In genomic region chr11:89092714-89093113, GRCm38 (mm10) we compare ENCODE assay signal across 10 mouse cellular contexts. TPM values are rescaled to one million over a fixed set of nuclear protein-coding genes. Genes with fewer than 3 reads are reported as not detected.
DNase-seq lines count a peak whose midpoint lies in the region; ATAC-seq lines count a peak whose summit lies in the region.
"Had no signal": no experiment of that assay in that cellular context is flagged by ENCODE, and none has a peak within 500 bp of the region (broad histone marks: within the 10 kb centered on the region; RNA-seq: fewer than 3 reads in every experiment).

No protein-coding gene starts in this region.

- WGBS in hindbrain, embryonic 14.5 days = 79% methylated on average over 9 of the region's 9 CpGs
- 86% methylated on average over 9 of the region's 9 CpGs for WGBS in forebrain, embryonic 10.5 days

- no peaks in the 10 kb centered on the region for H3K27me3 ChIP-seq in hindbrain, embryonic 14.5 days (ENCODE audit: control insufficient read depth, insufficient read depth, low read length)
- H3K27me3 ChIP-seq in forebrain, embryonic 10.5 days (ENCODE audit: poor library complexity, severe bottlenecking) = no peaks in the 10 kb centered on the region

- ATAC-seq in CD4-positive, CD25-positive, alpha-beta regulatory T cell, adult 4 months = peak; percentile 48
- peak; percentile 53 for ATAC-seq in monocyte, adult 5-6 weeks (replicated peaks; ENCODE audit: insufficient number of reproducible peaks, low FRiP score, low TSS enrichment, poor library complexity, severe bottlenecking)
- ATAC-seq in hindbrain, embryonic 14.5 days (ENCODE audit: low FRiP score) = no peak

- H3K4me1 ChIP-seq in hindbrain, embryonic 14.5 days (replicated peaks; ENCODE audit: control insufficient read depth, insufficient read depth, low read length) = no peaks in the 10 kb centered on the region
- H3K4me1 ChIP-seq in forebrain, embryonic 10.5 days = no peaks in the 10 kb centered on the region

- no peak overlapping the region for H3K4me3 ChIP-seq in hindbrain, embryonic 14.5 days (replicated peaks; ENCODE audit: low read length)
- H3K4me3 ChIP-seq in forebrain, embryonic 10.5 days = no peak overlapping the region
- H3K4me3 ChIP-seq: erythroblast, embryonic 14.5 days had no signal

- DNase-seq in gastrocnemius, adult 18-20 months (ENCODE audit: low spot score) = peak; percentile 31
- DNase-seq in gastrocnemius, postnatal 25 days = no peak
- DNase-seq in heart, postnatal 4 days = peak; percentile 50
- DNase-seq in hindbrain, embryonic 14.5 days (ENCODE audit: low spot score) = no peak
- DNase-seq in cerebellum, postnatal 36 days = no peak
- DNase-seq in forebrain, embryonic 10.5 days (ENCODE audit: extremely low spot score, low spot score) = no peak

- H3K36me3 ChIP-seq in hindbrain, embryonic 14.5 days (replicated peaks; ENCODE audit: control insufficient read depth, insufficient read depth) = no peaks in the 10 kb centered on the region
- H3K36me3 ChIP-seq in forebrain, embryonic 10.5 days (replicated peaks) = no peaks in the 10 kb centered on the region

- H3K27ac ChIP-seq in hindbrain, embryonic 14.5 days = no peak overlapping the region
- no peak overlapping the region for H3K27ac ChIP-seq in forebrain, embryonic 10.5 days

- H3K9me3 ChIP-seq in hindbrain, embryonic 14.5 days (ENCODE audit: control insufficient read depth, low read length) = no peaks in the 10 kb centered on the region
- H3K9me3 ChIP-seq in forebrain, embryonic 10.5 days = no peaks in the 10 kb centered on the region

- H3K4me2 ChIP-seq in hindbrain, embryonic 14.5 days (replicated peaks) = no peak overlapping the region

- H3K9ac ChIP-seq in hindbrain, embryonic 14.5 days = no peak overlapping the region

RNA-seq across cellular contexts. Expression of gene Gm525, which starts 19.1 kb away (rescaled TPM):
- total RNA-seq in gastrocnemius, adult 18-20 months (2021) = not detected
- not detected for total RNA-seq in gastrocnemius, postnatal 25 days (2021)
- not detected for polyA plus RNA-seq in CD4-positive, CD25-positive, alpha-beta regulatory T cell, adult 4 months (2017; shearing (Covaris generic))
- not detected for total RNA-seq in heart, postnatal 4 days (2021)
- not detected in 3 replicates for total RNA-seq in monocyte, adult 5-6 weeks (2017)
- polyA plus RNA-seq in hindbrain, embryonic 14.5 days (2014; fragmentation: Nextera tagmentation; extraction: Ambion mirVana) = not detected in 2 replicates
- polyA plus RNA-seq in forebrain, embryonic 10.5 days (2016; fragmentation: Nextera tagmentation; extraction: Ambion mirVana) = not detected in 2 replicates
- polyA plus RNA-seq: erythroblast, embryonic 14.5 days; limb, embryonic 11.5 days had no signal

RNA-seq across cellular contexts. Expression of gene Dgke, which starts 26.1 kb away (rescaled TPM):
- total RNA-seq in gastrocnemius, adult 18-20 months (2021) = 1 to 10 TPM; 2.7 to 3.0 TPM
- 1 to 10 TPM; 2.5 to 2.7 TPM for total RNA-seq in gastrocnemius, postnatal 25 days (2021)
- polyA plus RNA-seq in CD4-positive, CD25-positive, alpha-beta regulatory T cell, adult 4 months (2017; shearing (Covaris generic)) = 1 to 10 TPM; 4.6 to 7.3 TPM
- total RNA-seq in heart, postnatal 4 days (2021) = 10 to 100 TPM; 12.4 to 13.6 TPM
- total RNA-seq in monocyte, adult 5-6 weeks (2017) = 4.6 to 8.2 TPM (median 8.2 TPM) in 3 replicates
- polyA plus RNA-seq in hindbrain, embryonic 14.5 days (2014; fragmentation: Nextera tagmentation; extraction: Ambion mirVana) = 16.3 and 16.7 TPM in 2 replicates
- polyA plus RNA-seq in forebrain, embryonic 10.5 days (2016; fragmentation: Nextera tagmentation; extraction: Ambion mirVana) = 4.3 and 4.8 TPM in 2 replicates
- polyA plus RNA-seq: erythroblast, embryonic 14.5 days had no signal

Comparison
In these comparisons a context has a peak if more than half of its experiments do, and no peak if none do; other contexts are left out.
1. DNase-seq: peak in gastrocnemius, adult 18-20 months (single experiment) and heart, postnatal 4 days (single experiment); none in gastrocnemius, postnatal 25 days (single experiment), hindbrain, embryonic 14.5 days (single experiment), cerebellum, postnatal 36 days (0 of 2) and forebrain, embryonic 10.5 days (single experiment).